Mouse (Mus musculus) inflammation-experienced regulatory T-cells (primary cell): ENCODE measurements around the gene Ipo13. TPM values are rescaled to one million over a fixed set of nuclear protein-coding genes. Genes with fewer than 3 reads are reported as not detected.

Experiments used
- polyA plus RNA-seq, 2 experiments: library from polyadenylated mRNA; unstranded; fragments of 100-300 nt; shearing (Covaris generic); gene quantifications; one replicate each; pipeline ENCODE4 v1.2.1; 2017

Gene Ipo13
- polyA plus RNA-seq, result 10 to 100 TPM; 32.4 to 32.8 TPM

DNA sequence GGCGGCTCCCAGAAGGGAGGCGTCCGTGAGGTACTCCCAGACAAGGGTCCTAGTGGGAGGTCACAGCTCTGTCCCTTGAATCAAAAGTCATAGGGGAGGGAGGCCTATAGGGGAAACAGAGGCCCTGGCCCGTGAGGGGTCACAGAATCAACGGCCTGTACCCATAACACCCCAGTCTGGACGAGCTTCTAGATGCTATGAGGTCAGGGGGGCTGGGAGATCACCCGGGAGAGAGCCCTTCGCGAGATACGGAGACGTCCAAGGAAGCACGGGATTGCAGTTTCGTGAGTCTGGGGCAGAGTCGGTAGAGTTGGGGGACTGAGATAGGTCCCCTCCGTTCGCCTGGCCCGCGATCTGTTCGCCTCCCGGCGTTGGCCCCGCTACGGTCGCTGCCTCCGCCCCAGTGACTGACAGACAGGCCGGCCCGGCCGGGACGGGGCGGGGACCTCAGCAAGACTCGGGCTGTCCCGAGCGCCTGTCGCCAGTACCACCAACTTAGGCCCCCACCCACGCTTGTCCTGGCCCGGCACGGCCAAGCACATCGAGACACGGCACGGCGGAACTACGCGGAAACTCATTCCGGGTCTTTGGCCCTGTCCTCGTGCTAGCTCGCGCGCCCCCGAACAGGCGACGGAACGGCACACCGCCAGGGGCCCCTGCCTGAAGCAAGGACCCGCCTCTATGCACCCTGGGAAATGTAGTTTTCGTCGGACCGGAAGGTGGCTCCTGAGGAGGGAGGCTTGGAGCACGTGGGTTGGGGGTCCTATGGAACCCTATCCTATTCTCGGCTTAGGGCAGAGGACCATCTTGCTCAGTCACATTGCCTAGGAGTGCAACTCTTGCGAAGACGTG lies at the start of gene Ipo13:
TSS of gene Ipo13 (minus strand) at position 409 of the 852 bp plus-strand sequence.

DNA sequence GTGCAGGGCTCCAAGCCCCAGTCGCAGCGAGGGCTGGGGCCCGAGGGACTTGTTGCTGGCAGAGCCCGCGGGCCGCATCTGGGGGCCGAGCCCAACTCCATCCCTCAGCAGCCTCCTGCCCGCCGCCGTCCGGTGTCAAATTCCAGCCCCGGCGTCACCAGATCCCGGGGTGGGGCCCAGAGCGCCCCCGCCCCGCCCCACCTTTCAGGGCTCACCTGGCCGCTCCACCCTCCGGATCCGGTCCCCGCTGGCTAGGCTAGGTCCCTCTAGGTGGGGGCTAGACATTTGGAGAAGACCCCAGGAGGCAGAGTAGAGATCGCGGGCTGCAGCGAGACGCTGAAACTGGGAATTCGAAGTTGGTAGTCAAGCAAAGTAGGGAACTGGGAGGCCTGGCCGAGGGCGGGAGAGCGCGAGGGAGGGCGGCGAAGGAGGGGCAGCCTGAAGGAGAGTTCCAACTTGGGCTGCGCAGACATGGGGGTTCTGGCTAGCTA lies 14.6 kb upstream of the Ipo13 start, which contains the start of gene Artn:
TSS of gene Artn (minus strand) at position 373 of the 491 bp plus-strand sequence.

DNA sequence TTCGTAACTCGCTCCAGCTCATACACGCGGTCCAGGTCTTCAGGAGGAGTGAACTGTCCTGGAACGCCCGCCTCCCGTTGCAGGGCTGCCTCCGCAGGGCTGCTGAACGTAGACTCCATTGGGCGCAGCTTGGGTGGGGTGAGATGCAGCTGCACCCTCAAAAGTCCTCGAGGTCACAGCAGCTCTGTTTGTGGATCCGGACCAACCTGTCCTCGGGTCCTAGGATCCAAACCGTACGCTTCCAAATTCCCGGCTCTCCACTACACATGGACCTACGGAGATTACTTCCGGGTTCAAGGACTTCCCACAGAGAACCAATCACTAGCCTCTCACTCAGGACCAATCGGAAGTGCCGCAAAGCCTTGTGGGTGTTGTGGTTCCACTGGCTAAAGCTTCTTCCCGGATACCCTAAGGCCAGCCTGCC lies 23.0 kb downstream of the Ipo13 start, which contains the start of gene Dph2:
TSS of gene Dph2 (minus strand) at position 295 of the 424 bp plus-strand sequence.

DNA sequence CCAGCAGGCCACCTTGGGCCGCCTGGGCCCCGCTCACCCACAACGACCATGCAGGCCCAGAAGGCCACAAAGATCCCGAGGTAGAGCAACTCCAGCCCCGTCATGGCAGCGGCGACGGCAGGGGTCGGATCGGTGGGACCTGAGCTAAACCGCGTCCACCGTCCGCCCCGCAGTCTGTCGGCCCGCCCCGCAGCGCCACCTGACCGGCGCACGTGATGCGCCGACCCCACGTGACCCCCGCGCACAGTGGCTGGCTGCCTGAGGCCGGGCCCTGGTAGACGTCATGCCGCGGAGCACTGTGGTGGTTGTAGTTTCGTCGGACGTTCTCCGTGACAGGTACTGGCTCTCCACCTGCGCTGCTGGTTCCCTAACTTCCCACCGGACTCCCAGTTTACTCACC lies 27.7 kb downstream of the Ipo13 start, which contains the start of gene Atp6v0b:
TSS of gene Atp6v0b (minus strand) at position 201 of the 400 bp plus-strand sequence.

DNA sequence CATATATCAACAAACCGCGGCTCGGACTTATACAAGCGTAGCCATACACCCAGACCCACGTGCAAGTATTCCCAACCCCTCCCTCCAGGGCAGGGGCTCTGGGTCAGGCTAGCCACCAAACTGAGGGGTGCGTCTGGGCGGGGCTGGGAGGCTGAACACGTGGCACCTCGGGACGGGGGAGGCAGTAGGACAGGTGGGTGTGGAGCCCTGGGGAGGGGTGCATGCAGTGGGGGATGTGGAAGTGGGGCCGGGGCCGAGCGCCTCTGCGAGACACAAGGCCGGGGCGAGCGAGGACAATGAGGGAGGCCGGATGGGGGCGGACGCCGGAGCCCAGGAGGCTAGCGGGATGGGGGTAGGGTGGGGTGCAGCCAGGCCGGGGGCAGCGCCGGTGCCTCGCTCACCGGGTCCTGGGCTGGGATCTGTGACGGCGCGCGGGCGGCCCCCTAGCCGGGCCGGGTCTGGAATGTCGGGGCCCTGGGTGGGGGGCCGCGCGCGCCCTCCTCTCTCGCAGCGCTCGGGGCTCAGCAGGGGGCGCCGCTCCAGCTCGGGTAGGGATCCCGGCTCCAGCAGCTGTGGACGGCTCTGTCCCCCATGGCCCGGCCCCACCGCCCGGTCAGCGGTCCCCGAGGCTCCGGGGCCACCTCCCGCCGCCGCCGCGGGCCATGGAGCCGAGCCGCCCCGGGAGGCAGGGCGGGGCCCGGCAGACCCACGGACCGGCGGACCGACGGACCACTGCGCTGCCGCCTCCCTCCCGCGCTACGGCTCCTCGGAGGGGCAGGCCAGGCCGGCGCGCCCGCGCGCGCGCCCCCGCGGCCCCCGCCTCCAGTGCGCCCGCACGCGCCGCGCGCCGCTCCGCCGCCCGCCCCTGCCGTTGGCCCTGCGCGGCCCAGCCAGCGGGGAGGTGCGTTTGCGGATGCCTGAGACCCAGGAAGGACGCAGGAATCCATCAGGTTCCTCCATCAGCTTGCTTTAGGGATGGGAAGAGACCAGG lies 31.8 kb downstream of the Ipo13 start, which contains the start of gene B4galt2:
TSS of gene B4galt2 (minus strand) at position 787 of the 991 bp plus-strand sequence.

DNA sequence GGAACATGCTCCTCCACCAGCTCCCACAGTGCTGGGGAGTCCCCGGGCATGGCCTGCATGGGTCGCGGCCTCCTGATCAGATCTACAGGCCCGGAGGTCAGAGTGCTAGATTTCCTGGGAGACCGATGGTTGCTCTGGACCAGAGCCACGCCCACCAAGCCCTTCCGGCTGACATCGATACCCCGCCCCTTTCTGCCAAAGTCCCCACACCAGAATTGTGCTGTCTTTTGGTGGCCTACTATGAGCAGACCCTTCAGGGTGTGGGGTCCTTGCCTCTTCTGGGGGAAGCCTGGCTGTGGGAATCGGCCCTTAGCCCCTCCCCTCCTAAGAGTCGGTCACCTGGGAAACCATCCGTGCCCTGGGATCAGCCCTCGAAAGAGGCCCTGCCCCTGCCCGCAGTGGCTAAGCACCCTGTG lies 42.3 kb downstream of the Ipo13 start, which contains the start of gene Ccdc24:
TSS of gene Ccdc24 (minus strand) at position 87 of the 416 bp plus-strand sequence.

Other genes with a start within 250 kb of the Ipo13 start
- gene Dmap1, start 232.7 kb downstream of the Ipo13 start, polyA plus RNA-seq, result 10 to 100 TPM; 46.7 to 50.0 TPM
- not detected for gene Gm12845, start 190.6 kb downstream of the Ipo13 start, polyA plus RNA-seq
- 1 to 10 TPM in 1 of 2 experiments, not detected in 1; 1.7 TPM for gene Klf17, start 149.4 kb downstream of the Ipo13 start, polyA plus RNA-seq
- gene Slc6a9, start 80.5 kb downstream of the Ipo13 start, polyA plus RNA-seq, result 1 to 10 TPM in 1 of 2 experiments, under 1 TPM in 1; 0.44 to 1.0 TPM
- under 1 TPM in 1 of 2 experiments, not detected in 1; 0.12 TPM for gene Ccdc24, start 42.4 kb downstream of the Ipo13 start, polyA plus RNA-seq
- not detected for gene B4galt2, start 31.5 kb downstream of the Ipo13 start, polyA plus RNA-seq
- gene Atp6v0b, start 27.7 kb downstream of the Ipo13 start, polyA plus RNA-seq, result 100 to 1,000 TPM; 167 to 231 TPM
- gene Dph2, start 23.0 kb downstream of the Ipo13 start, polyA plus RNA-seq, result 10 to 100 TPM; 31.7 to 56.9 TPM
- not detected for gene Artn, start 14.8 kb upstream of the Ipo13 start, polyA plus RNA-seq
- gene St3gal3, start 219.9 kb upstream of the Ipo13 start, polyA plus RNA-seq, result 1 to 10 TPM; 3.6 to 5.5 TPM